Mouse (Mus musculus) lung, postnatal 25 days (tissue): ENCODE data around the gene Ptcra.
A peak's percentile ranks its signal among the peaks of the same experiment; 100 is the strongest.
"Not testable (repeated sequence)": the region's sequence is repeated elsewhere in the genome, so short reads cannot be mapped to it uniquely, and the experiment has no call there.

Experiments used
- DNase-seq: peaks from one replicate; pipeline ENCODE4 v3.0.0; 2022; ENCODE audit warnings: low spot score

Ptcra gene

DNA sequence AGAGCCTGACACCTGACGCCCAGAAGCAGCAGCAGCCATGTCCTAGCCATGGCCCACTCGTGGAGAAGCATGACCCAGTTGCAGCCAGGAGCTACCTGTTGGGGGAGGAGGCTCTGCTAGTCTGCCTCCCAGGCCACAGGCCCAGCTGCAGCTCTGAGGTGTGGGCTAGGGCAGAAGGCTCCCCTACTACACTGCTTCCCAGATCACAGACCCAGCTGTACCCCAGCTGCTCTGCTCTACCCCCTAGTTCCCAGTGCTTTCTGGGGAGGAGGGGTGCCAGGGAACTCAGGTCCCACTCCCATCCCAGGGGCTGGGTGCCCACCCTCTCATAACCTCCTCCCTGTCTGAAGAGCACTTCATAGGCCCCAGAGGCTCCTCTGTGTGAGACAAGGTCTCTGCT is at the start of gene Ptcra:
Gene Ptcra, minus strand, starts transcription at position 169 of the 400 bp plus-strand sequence.
- DNase-seq: no peak

GRCm38 (mm10) chr17:46812442-46812841 is 48.9 kb upstream of the Ptcra start:
- DNase-seq: no peak

DNA sequence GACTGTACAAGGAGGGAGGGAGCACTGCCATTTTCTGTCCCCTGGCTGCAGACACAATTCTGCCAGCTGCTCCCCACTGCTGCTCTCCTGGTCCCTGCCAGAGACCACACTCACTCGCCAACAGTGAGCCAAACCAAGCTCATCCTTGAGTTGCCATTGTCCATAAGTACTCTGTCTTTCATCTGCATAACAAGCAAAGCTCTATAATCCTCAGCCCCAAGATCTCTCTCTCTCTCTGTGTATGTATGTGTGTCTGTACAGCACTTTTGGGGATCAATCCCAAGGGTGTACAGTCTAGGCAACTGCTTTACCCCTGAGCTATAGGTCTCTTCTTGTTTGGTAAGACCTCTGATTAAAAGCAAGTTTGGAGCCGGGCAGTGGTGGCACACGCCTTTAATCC is 47.2 kb upstream of the Ptcra start:
- no peak for DNase-seq

DNA sequence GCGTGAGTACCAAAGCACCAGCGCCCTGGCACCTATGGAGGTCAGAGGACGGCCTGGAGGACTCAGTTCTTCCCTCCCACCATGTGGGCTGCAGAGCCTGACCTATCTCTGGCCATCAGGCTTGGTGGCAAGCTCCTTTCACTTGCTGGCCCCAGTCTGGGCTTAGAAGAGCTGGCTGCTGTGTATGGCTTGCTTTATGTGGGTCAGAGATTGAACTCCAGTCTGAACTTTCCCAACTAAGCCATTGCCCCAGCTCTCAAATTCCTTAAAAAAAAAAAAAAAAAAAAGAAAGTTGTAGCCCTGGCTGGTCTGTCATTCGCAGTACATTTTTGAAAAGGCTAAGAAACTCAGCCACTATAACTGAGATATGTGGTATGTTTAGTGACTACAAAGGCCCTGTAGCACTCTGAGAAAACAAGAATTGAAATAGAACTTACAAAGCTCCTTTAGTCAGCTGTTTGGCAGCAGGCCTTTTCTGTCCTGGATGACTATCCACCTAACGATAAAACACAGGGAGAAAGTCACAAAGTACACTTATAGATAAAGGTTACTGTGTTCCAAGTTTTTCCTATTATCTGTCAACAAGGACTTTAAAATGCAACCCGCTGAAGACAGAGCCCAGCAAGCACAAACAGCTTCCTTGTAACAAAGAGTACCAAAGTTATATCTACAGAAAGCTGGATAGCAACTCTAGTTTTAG is 45.8 kb upstream of the Ptcra start:
- no peak for DNase-seq

- DNase-seq: no peak
Observed at GRCm38 (mm10) chr17:46808376-46808775, 44.9 kb upstream of the Ptcra start.

DNA sequence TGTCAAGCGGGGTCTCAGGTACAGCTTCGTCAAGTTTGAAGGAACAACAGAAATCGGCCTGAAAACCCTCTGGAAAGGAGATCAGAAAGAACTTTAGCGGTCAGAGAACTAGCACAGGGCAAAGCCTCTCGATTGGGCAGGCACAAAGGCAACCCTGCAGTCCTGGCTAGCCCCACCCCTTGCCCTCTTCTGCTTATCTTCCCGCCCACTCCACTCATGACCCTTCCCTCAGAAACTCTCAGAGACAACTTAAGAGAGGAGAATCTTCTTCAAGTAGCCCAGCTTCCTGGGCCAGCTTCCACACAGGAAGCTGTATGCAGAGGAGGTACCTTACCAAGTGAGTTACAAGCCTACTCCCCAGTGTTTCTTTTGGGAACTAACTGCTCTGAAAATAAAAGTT is 38.2 kb upstream of the Ptcra start:
- no peak for DNase-seq

DNA sequence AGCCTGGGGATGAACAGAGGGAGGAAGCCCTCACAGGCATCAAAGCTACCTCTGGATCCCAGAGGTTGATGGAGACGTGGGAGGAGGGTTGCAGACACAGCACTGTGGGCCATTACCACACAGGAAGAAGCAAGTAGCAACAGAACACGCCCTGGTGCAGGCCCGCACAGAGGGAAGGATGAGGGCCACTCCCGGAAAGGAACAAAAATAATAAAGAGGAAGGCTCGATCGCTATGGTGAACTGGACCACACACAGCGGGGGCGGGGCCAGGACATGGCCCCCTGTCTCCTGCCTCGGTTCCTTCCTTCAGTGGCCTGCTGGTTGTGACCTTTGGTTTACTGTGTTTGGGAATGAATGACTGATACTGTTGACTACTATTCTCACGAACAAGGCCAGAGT is 36.2 kb upstream of the Ptcra start:
- no peak for DNase-seq

DNA sequence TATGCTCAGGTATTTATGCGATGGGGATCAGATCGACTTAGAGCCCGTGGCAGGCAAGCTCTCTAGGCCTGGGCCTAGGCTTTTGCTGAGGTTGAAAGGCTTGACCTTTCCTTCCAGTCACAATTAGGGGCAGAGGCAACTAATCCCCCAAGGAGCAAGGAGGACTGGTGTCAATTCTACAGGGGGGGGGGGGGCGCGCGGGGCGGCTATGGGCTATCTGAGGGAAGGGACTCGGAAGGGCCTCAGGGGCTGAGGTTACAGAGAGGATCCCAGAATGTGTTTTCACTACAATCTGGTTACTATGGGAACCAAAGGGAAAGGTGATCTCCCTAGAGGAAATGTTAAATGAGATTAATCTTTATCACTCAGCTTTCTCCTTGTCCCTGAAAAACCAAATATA is 33.9 kb upstream of the Ptcra start:
- DNase-seq: no peak

DNA sequence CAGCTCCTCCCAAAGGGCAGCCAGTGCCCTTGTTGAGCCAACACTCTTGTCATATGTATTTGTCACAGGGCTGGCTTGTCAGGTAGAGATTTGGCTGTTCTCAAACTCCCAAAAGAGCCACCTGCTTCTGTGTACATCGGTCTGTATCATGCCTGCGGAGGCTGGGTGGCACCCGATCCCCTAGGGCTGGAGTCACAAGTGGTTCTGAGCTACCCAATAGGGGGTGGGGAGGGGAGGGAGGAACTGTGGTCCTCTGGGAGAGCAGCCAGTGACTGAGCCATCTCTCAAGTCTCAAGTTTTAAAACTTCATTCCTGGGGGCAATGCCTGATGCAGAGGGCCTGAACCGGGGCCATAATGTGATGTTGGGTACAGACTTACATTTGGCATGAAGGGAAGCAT is 33.2 kb upstream of the Ptcra start:
- no peak for DNase-seq

GRCm38 (mm10) chr17:46792963-46793362 is 29.5 kb upstream of the Ptcra start:
- no peak for DNase-seq

DNA sequence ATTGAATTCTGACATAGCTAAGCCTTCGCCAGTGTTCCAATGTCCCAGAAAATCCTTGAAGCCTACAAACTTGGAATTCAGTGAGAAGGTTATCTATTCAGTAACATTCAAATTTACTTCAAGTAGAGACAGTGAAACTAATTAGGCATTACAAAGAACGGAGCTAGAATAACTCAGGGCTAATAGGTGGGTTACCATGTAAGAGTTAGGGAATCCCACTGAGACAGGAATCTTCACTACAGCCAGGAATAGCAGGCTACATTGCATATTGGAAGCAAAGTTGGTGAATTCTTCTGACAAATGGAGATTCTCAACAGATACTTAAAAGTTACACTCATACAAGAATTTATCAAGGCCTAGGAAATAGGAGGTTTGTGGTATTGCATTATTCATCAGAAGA is 24.5 kb upstream of the Ptcra start:
- DNase-seq: not testable (repeated sequence)

GRCm38 (mm10) chr17:46786952-46787351 is 23.4 kb upstream of the Ptcra start:
- no peak for DNase-seq

DNA sequence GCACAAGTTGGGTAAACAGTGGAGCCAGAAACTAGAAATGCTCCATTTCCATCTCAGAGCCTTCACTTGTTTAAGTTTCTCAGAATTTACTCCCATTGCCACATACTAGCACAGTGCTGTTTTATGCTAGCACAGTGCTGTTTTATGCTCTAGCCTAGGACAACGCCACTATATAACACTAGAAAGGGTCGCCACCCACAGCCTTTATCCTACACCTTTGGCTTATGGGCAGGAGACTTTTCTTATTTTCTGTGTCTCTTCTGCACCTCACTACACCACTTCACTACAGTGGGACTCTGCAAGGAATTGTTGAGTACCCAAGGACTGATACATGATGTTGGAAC is 19.7 kb upstream of the Ptcra start:
- DNase-seq: no peak

DNA sequence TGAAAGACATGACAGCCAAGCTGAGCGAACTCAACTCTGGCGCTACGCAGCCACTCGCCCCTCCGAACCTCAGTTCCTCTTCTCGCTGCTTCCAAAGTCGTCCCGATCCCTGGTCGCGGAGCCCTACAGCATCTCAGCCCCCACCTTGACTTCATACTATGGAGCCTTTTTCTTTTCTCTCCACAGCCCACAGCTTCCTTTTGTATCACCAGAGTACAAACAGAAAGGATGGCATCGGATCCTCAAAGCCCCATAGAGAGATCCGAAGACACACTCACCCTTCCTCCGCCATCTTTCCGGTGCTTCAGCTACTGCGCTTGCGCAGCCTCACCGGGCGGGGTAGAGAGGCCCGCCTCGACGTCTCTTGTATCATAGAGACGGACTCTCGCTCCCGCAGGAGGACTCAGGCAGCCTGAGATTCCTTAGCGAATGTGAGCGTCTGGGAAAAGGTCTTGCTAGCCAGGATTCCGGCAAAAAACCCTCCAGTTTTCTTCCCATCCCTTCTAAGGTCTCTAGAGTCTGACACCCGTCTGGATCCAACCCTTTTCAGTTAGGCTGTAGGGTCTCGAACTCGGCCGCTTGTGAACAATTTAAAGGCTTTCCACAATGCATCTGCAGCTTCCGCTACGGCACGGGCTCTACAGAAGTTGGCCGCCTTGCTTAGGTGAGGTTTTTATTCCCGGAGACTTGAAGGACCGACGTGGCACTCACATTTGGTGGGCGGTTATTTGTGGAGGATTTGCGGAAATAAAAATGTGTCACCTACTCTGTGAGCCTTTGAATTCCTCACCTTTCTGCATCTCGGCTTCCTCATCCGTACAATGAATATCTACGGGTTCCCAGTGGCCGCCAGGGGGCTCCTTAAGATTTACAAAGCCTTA is 19.1 kb upstream of the Ptcra start, which contains the start of gene Rpl7l1:
Gene Rpl7l1, minus strand, starts transcription at position 332 of the 881 bp plus-strand sequence.
- DNase-seq: peak; percentile 94

DNA sequence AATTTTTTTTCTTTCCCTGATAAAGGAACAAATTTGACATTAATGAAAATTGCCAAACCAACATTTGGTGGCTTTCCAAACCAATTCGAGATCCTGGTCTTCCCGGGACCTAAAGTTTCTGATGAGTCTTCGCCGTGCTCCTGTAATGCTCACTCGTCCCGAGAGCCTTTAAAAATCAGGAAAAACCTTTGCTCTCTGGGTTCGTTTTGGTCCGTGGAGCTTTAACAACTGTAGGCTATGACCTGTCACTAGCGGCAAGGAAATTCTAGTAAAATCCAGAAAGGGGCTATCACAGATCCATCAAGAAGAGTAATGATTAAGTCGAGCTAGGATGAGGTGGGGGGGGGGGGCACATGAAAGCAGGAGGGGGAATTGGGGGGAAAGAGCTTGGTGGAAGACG is 18.4 kb upstream of the Ptcra start:
- DNase-seq: no peak

GRCm38 (mm10) chr17:46776087-46776486 is 12.6 kb upstream of the Ptcra start:
- DNase-seq: no peak

DNA sequence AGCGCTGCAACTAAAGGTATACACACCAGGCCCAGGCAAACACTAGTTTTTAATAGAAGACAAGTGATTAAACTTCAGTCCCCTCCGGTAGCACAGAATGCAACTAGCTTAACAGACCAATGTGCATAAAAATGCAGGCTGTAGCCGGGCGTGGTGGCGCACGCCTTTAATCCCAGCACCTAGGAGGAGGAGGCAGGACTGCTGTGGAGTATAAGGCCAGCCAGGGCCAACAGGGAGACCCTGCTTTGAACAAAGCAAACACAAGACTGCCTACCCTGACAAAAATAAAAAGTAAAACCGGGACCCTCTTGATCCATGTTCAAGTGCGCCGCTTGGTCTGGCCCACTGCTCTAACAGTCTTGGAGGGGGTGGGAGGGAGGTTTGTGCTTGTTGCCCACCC is 11.6 kb upstream of the Ptcra start:
- no peak for DNase-seq

GRCm38 (mm10) chr17:46774131-46774472 is 10.6 kb upstream of the Ptcra start:
- no peak for DNase-seq

GRCm38 (mm10) chr17:46773278-46774130 is 10.0 kb upstream of the Ptcra start:
- no peak for DNase-seq

DNA sequence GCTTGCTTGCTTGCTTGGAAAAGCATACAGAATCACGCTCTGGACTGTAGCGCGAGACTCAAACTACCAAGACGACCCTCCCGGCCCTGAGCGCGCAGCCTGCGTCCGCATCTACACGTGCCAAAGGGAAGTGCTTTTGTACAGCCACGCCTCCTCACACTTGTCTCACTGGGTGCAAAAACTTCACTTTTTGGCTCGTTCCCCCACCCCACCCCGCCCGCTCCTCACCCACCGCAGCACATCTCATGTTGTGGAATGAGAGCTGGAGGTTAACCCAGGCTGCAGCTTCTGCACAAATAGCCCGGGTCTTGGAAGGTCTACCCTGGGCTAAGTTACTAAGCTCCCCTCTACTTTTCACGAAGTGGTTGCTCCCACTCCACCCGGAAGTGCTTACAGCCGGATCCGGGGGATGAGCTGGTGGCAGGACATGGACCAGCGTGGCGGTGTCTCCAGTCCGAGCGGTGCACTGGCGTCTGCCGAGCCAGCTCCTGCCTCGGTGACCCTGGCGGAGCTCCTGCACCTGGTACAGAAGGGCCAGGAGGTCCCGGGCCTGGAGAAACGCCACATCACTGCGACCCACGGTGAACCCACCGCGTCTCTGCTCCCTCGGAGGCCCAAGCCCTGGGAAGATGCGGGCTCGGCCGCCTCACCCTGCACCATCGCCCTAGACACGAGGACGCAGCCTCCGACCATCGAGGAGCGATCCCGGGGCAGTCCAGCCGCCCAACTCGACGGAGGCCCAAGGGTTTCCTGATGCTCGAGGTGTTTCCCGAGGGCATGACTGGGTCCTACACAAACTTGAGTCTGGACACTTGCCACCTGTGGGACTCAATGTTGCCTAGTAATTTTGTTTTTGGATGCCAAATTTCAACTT is 9.1 kb upstream of the Ptcra start, which contains the start of gene 2310039H08Rik:
Gene 2310039H08Rik, plus strand, starts transcription at position 232 of the 874 bp plus-strand sequence.
- peak; percentile 88 for DNase-seq

GRCm38 (mm10) chr17:46772038-46772403 is 8.5 kb upstream of the Ptcra start:
- DNase-seq: peak; percentile 16

- no peak for DNase-seq
Observed at GRCm38 (mm10) chr17:46771616-46772015, 8.1 kb upstream of the Ptcra start.
